Mouse (Mus musculus): Measurements from ENCODE around the gene 4933427D14Rik.

- TF ChIP-seq CTCF (IDR thresholded peaks at IDR 0.05; ENCODE audit: low read depth, low read length) (no peak), TAL1 (conservative IDR thresholded peaks at IDR 0.05; ENCODE audit: low read depth, low read length) (no peak)
Measured at GRCm38 (mm10) chr11:72196506-72196905, 10.8 kb downstream of the 4933427D14Rik start.

All from G1E (cell line).